Mouse (Mus musculus) lung, embryonic 15.5 days (tissue): ENCODE measurements at regions not wholly inside any gene's neighbourhood (a gene's known extent, or its start where the extent isn't known, plus 50 kb on each side); places are given as distances from the start of the nearest gene placed in this dataset.

Source experiments
- ATAC-seq: fragments of 200-750 bp; cut with Nextera tagmentation; 2 replicates; pipeline ENCODE4 v1.8.0; 2017; ENCODE audit warnings: moderate number of reproducible peaks, borderline replicate concordance; ENCODE audit not compliant: low FRiP score, low TSS enrichment; ENCODE audit errors: extremely low read depth
- H3K27ac ChIP-seq: fragments of 300-500 bp; sonication (generic); 2 replicates; pipeline ENCODE4 v1.5.1; 2015; ENCODE audit warnings: moderate library complexity, mild to moderate bottlenecking, inconsistent platforms
- H3K27me3 ChIP-seq: fragments of 300-500 bp; sonication (generic); 2 replicates; pipeline ENCODE4 v1.6.1; 2015; ENCODE audit warnings: inconsistent platforms
- H3K36me3 ChIP-seq: fragments of 300-500 bp; sonication (generic); 2 replicates; pipeline ENCODE4 v1.6.1; 2015; ENCODE audit warnings: inconsistent platforms
- H3K4me1 ChIP-seq: fragments of 300-500 bp; sonication (generic); 2 replicates; pipeline ENCODE4 v1.6.1; 2015; ENCODE audit warnings: inconsistent platforms
- H3K4me2 ChIP-seq: fragments of 300-500 bp; sonication (generic); 2 replicates; pipeline ENCODE4 v1.6.1; 2015; ENCODE audit warnings: inconsistent platforms, mild to moderate bottlenecking, moderate library complexity
- H3K4me3 ChIP-seq: fragments of 300-500 bp; sonication (generic); 2 replicates; pipeline ENCODE4 v1.5.1; 2015; ENCODE audit warnings: mild to moderate bottlenecking, inconsistent platforms
- H3K9ac ChIP-seq: fragments of 300-500 bp; sonication (generic); 2 replicates; pipeline ENCODE4 v1.6.1; 2015; ENCODE audit warnings: inconsistent platforms
- H3K9me3 ChIP-seq: fragments of 300-500 bp; sonication (generic); 2 replicates; pipeline ENCODE4 v1.6.1; 2016; ENCODE audit warnings: inconsistent platforms
- WGBS: fragments of 180-500 bp; shearing (Covaris S2); methylation state at CpG from one replicate; pipeline ENCODE4 v1.1.7; 2015; 5-methylcytosine and 5-hydroxymethylcytosine counted together

GRCm38 (mm10) chr16:15259474-15259873 is 57.8 kb upstream of the Gm21897 start:
- Histone ChIP-seq H3K9ac (no peak overlapping the region), H3K4me2 (no peak overlapping the region), H3K4me1 (peaks cover 14% of the 10 kb centered on the region; the same call in 1 of the 2 replicates), H3K4me3 (no peak overlapping the region), H3K27ac (peak overlapping the region; percentile 42; the same call in 1 of the 2 replicates), H3K9me3 (no peaks in the 10 kb centered on the region), H3K36me3 (no peaks in the 10 kb centered on the region), H3K27me3 (no peaks in the 10 kb centered on the region)
- ATAC-seq: peak; percentile 62; the same call in 1 of the 2 replicates
- WGBS: 41% methylated on average over 6 of the region's 6 CpGs

- Histone ChIP-seq H3K4me2 (no peak overlapping the region), H3K9ac (no peak overlapping the region), H3K9me3 (no peaks in the 10 kb centered on the region), H3K27me3 (no peaks in the 10 kb centered on the region), H3K4me1 (peaks cover 14% of the 10 kb centered on the region; the same call in 1 of the 2 replicates), H3K27ac (peak overlapping the region; percentile 42), H3K4me3 (no peak overlapping the region), H3K36me3 (no peaks in the 10 kb centered on the region)
- peak; percentile 46; the same call in 1 of the 2 replicates for ATAC-seq
- WGBS: 43% methylated on average over 4 of the region's 4 CpGs
These were observed 57.2 kb upstream of the Gm21897 start for GRCm38 (mm10) chr16:15260069-15260468.
